Mouse (Mus musculus) cortical plate, adult 2 months (tissue): ENCODE measurements at regions not wholly inside any gene's neighbourhood (a gene's known extent, or its start where the extent isn't known, plus 50 kb on each side); places are given as distances from the start of the nearest gene placed in this dataset.

Experiments used
- H3K27ac ChIP-seq: fragments of 200-500 bp; 2 replicates; pipeline ENCODE4 v1.5.1; 2012; ENCODE audit warnings: low read length, control low read depth, inconsistent platforms; ENCODE audit not compliant: insufficient read depth
- H3K4me1 ChIP-seq: fragments of 200-500 bp; 2 replicates; pipeline ENCODE4 v1.6.1; 2011; ENCODE audit warnings: low read length; ENCODE audit not compliant: control insufficient read depth, insufficient read depth
- H3K4me3 ChIP-seq: fragments of 200-500 bp; 2 replicates; pipeline ENCODE4 v1.5.1; 2011; ENCODE audit warnings: mild to moderate bottlenecking, low read length, control low read depth; ENCODE audit not compliant: insufficient read depth
- CTCF ChIP-seq: fragments of 200-500 bp; IDR thresholded peaks from 2 replicates; pipeline ENCODE4 v1.5.1; 2011; ENCODE audit warnings: mild to moderate bottlenecking, control low read depth, low read length; ENCODE audit not compliant: insufficient read depth; ENCODE audit errors: extremely low read depth
- POLR2A ChIP-seq: fragments of 200-500 bp; IDR thresholded peaks from 2 replicates; pipeline ENCODE4 v1.6.1; 2011; ENCODE audit warnings: mild to moderate bottlenecking, low read length, control low read depth; ENCODE audit not compliant: insufficient read depth; ENCODE audit errors: extremely low read depth

DNA sequence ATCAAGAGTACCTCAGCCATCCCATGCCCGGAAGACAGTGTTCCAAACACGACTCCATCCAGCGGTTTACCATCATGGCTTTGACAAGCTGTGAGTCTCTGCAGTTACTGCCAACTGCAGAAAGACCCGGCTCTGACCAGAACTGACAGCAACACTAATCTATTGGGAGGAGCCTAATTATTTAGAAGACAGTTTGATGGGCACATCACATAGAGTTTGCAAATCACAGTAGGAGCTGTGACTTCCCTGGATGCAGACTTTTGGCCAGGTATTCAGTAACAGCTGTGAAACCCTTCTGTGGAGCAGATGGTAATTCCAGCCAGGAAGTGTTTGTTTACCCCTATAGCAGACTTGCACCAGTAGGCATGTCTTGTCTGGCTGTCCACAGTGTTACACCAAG lies 55.8 kb upstream of the Adra1d start:
- TF ChIP-seq CTCF (no peak), POLR2A (no peak)
- H3K4me1 ChIP-seq: no peaks in the 10 kb centered on the region; the same call in 1 of the 2 replicates
- no peak overlapping the region for H3K27ac ChIP-seq
- H3K4me3 ChIP-seq: no peak overlapping the region

DNA sequence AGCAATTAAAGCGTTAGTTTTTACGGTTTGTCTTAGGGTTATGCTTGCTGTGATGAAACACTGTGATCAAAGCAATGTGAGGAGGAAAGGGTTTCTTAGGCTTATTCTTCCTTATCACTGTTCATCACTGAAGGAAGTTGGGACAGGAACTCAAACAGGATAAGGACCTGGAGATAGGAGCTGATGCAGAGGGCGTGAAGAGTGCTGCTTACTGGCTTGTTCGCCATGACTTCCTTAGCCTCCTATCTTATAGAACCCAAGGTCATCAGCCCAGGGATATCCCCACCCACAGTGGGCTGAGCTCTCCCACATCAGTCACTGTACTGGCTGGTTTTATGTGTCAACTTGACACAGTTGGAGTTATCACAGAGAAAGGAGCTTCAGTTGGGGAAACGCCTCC lies 50.4 kb upstream of the Adra1d start:
- TF ChIP-seq POLR2A (no peak), CTCF (no peak)
- Histone ChIP-seq H3K27ac (no peak overlapping the region), H3K4me3 (no peak overlapping the region), H3K4me1 (no peaks in the 10 kb centered on the region)
